Mouse (Mus musculus) common myeloid progenitor, adult 5-6 weeks (primary cell): ENCODE measurements around the gene Megf8. TPM values are rescaled to one million over a fixed set of nuclear protein-coding genes. Genes with fewer than 3 reads are reported as not detected.
"Not testable (repeated sequence)": the region's sequence is repeated elsewhere in the genome, so short reads cannot be mapped to it uniquely, and the experiment has no call there.

Experiments
- ATAC-seq: replicated peaks from 2 replicates; pipeline ENCODE4 v1.8.0; 2016; ENCODE audit warnings: low read depth, mild to moderate bottlenecking, moderate TSS enrichment, inconsistent platforms; ENCODE audit not compliant: poor library complexity, severe bottlenecking
- total RNA-seq: library from RNA; stranded (forward); fragments of 200-1000, 187-1606 nt; gene quantifications from 2 replicates; pipeline ENCODE4 v1.2.3, GENCODE M21; 2017

The Megf8 gene
- total RNA-seq, 1 experiment from 2014 or later = 4.9 TPM

GRCm38 (mm10) chr7:25323219-25323618, 6.3 kb downstream of the Megf8 start:
- no peak for ATAC-seq

GRCm38 (mm10) chr7:25325431-25325830, 8.5 kb downstream of the Megf8 start:
- not testable (repeated sequence) for ATAC-seq

- no peak for ATAC-seq
Observed at GRCm38 (mm10) chr7:25326233-25326632, 9.3 kb downstream of the Megf8 start.

GRCm38 (mm10) chr7:25333596-25334307, 16.8 kb downstream of the Megf8 start:
- peak; percentile 87 for ATAC-seq

- no peak for ATAC-seq
Observed at GRCm38 (mm10) chr7:25334472-25334871, 17.5 kb downstream of the Megf8 start.

GRCm38 (mm10) chr7:25339329-25339728, 22.4 kb downstream of the Megf8 start:
- no peak for ATAC-seq

- no peak for ATAC-seq
Observed at GRCm38 (mm10) chr7:25341000-25341784, 24.2 kb downstream of the Megf8 start.

GRCm38 (mm10) chr7:25348861-25349260, 31.9 kb downstream of the Megf8 start:
- ATAC-seq = no peak

GRCm38 (mm10) chr7:25358721-25359206, 41.8 kb downstream of the Megf8 start:
- no peak for ATAC-seq

GRCm38 (mm10) chr7:25363151-25363550, 46.2 kb downstream of the Megf8 start:
- ATAC-seq = no peak

- no peak for ATAC-seq
Observed at GRCm38 (mm10) chr7:25363632-25364031, 46.7 kb downstream of the Megf8 start.

GRCm38 (mm10) chr7:25365937-25366625, 49.1 kb downstream of the Megf8 start:
- ATAC-seq = no peak

- peak; percentile 73 for ATAC-seq
Observed at GRCm38 (mm10) chr7:25367632-25368293, 50.8 kb downstream of the Megf8 start.

GRCm38 (mm10) chr7:25368333-25368732, 51.4 kb downstream of the Megf8 start:
- ATAC-seq = no peak

GRCm38 (mm10) chr7:25369058-25369749, 52.2 kb downstream of the Megf8 start, which contains the start of gene Cnfn:
TSS of gene Cnfn (minus strand) at chr7:25369724.
- no peak for ATAC-seq

- no peak for ATAC-seq
Observed at GRCm38 (mm10) chr7:25372441-25372840, 55.5 kb downstream of the Megf8 start.

- peak; percentile 54 for ATAC-seq
Observed at GRCm38 (mm10) chr7:25376556-25376955, 59.6 kb downstream of the Megf8 start.

- ATAC-seq = no peak
Observed at GRCm38 (mm10) chr7:25377100-25377700, 60.2 kb downstream of the Megf8 start.
